Mouse (Mus musculus): ENCODE measurements at regions not wholly inside any gene's neighbourhood (a gene's known extent, or its start where the extent isn't known, plus 50 kb on each side); places are given as distances from the start of the nearest gene placed in this dataset.
A peak's percentile ranks its signal among the peaks of the same experiment; 100 is the strongest.

GRCm38 (mm10) chr15:63611161-63611560, 233.8 kb downstream of the Gsdmc2 start:
- 91% methylated on average over 3 of the region's 3 CpGs for WGBS
- Histone ChIP-seq H3K4me3 (replicated peaks) (no peak overlapping the region), H3K9ac (no peak overlapping the region), H3K9me3 (no peaks in the 10 kb centered on the region), H3K4me2 (no peak overlapping the region), H3K4me1 (no peaks in the 10 kb centered on the region), H3K27me3 (replicated peaks) (no peaks in the 10 kb centered on the region), H3K36me3 (no peaks in the 10 kb centered on the region), H3K27ac (no peak overlapping the region)
- ATAC-seq (ENCODE audit: insufficient read depth, low FRiP score, low read depth), result no peak

DNA sequence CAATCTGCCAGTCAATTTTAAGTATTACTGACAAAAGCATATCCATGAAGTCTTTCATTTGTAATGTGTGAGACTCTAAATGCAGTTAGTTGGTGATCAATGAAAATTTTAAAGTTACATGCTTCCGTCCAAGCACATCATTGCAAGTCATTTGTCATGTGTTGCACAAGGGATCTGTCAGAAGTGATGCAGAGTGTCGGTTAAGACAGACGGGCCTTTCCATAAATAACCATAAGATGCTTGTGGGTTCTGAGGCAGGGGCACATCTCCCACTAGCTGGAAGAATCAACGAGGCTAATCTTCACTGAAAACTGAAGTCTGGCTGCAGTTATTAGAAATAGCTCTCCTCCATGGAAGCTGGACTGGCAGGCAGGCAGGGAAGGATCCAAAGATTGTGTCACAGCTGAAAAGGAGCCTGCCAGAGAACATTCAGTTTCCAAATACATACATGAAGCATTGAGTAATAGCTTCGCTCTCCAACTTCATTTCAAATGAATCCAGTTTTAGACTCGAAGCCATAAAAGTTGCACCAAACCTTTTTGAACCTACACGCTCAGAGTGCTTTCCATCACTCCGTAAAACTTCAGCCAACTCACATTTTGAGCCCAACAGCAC, 241.8 kb downstream of the Gsdmc2 start:
- no peaks in the 10 kb centered on the region for H3K4me1 ChIP-seq
- no peak overlapping the region for H3K4me2 ChIP-seq
- ATAC-seq (ENCODE audit: insufficient read depth, low FRiP score, low read depth), result no peak
- no peak overlapping the region for H3K4me3 ChIP-seq (replicated peaks)
- 76% methylated on average over 8 of the region's 8 CpGs for WGBS
- no peaks in the 10 kb centered on the region for H3K36me3 ChIP-seq
- no peak overlapping the region for H3K27ac ChIP-seq
- no peaks in the 10 kb centered on the region for H3K9me3 ChIP-seq
- no peak overlapping the region for H3K9ac ChIP-seq
- H3K27me3 ChIP-seq (replicated peaks), result no peaks in the 10 kb centered on the region

DNA sequence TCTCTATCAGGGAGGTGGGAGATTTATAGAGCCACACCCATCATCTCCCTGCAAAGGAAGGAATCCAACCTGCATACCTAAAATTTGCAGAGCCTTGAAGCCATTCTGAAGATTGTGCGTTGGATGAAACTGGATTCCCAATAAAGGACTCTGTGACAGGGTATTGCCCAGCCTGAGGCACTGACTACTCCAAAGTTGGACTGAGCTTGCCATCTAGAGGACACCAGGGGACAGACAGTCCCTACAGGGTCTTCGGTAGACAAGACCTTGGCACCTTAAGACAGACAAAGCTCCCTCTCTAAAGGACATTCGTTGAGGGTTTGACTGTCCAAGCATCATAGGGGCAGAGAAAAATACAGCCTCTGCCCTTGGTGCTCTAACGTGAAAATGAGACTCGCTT, 243.4 kb downstream of the Gsdmc2 start:
- no peaks in the 10 kb centered on the region for H3K27me3 ChIP-seq (replicated peaks)
- no peak overlapping the region for H3K9ac ChIP-seq
- no peak overlapping the region for H3K4me3 ChIP-seq (replicated peaks)
- no peak for ATAC-seq (ENCODE audit: insufficient read depth, low FRiP score, low read depth)
- 50% methylated on average over 5 of the region's 5 CpGs for WGBS
- H3K9me3 ChIP-seq, result no peaks in the 10 kb centered on the region
- H3K4me1 ChIP-seq, result no peaks in the 10 kb centered on the region
- H3K4me2 ChIP-seq, result no peak overlapping the region
- H3K36me3 ChIP-seq, result no peaks in the 10 kb centered on the region
- no peak overlapping the region for H3K27ac ChIP-seq

- no peaks in the 10 kb centered on the region for H3K4me1 ChIP-seq
These were observed 252.1 kb downstream of the Gsdmc2 start for GRCm38 (mm10) chr15:63592758-63593463.

GRCm38 (mm10) chr15:63559293-63559692, 285.7 kb downstream of the Gsdmc2 start:
- Histone ChIP-seq H3K4me2 (no peak overlapping the region), H3K4me3 (replicated peaks) (no peak overlapping the region), H3K9ac (no peak overlapping the region), H3K36me3 (no peaks in the 10 kb centered on the region), H3K9me3 (no peaks in the 10 kb centered on the region), H3K27me3 (replicated peaks) (no peaks in the 10 kb centered on the region), H3K27ac (no peak overlapping the region), H3K4me1 (no peaks in the 10 kb centered on the region)
- ATAC-seq (ENCODE audit: insufficient read depth, low FRiP score, low read depth), result no peak
- WGBS, result 80% methylated on average over 2 of the region's 2 CpGs

More at GRCm38 (mm10) chr15:63592758-63593463, 252.1 kb downstream of the Gsdmc2 start:
- Histone ChIP-seq H3K4me3 (replicated peaks) (no peak overlapping the region), H3K9ac (no peak overlapping the region), H3K36me3 (no peaks in the 10 kb centered on the region), H3K9me3 (no peaks in the 10 kb centered on the region), H3K4me2 (no peak overlapping the region), H3K27ac (no peak overlapping the region), H3K27me3 (replicated peaks) (no peaks in the 10 kb centered on the region)
- 91% methylated on average over 5 of the region's 5 CpGs for WGBS
- no peak for ATAC-seq (ENCODE audit: insufficient read depth, low FRiP score, low read depth)

DNA sequence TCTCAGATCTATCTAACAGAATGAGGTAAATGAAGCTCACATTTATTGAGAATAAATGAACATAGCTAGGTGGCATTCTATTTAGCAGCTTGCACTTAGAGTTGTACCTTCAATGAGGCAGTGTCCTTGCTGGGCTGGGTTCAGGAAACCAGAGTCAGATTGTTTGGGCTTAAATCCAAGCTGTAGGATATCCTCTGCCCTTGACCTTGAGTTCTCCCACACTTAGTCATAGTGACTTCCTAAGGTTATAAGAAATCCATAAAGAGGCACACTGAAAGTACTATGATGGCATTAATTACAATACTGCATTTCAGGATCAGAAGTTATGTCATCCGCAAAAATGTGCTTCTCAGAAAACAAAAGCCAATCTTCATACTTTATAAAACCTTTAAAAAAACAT, 286.3 kb downstream of the Gsdmc2 start:
- no peak overlapping the region for H3K9ac ChIP-seq

GRCm38 (mm10) chr15:63557816-63558215, 287.2 kb downstream of the Gsdmc2 start:
- Histone ChIP-seq H3K4me3 (replicated peaks) (no peak overlapping the region), H3K9ac (no peak overlapping the region), H3K36me3 (no peaks in the 10 kb centered on the region), H3K4me2 (no peak overlapping the region), H3K9me3 (no peaks in the 10 kb centered on the region), H3K4me1 (no peaks in the 10 kb centered on the region), H3K27me3 (replicated peaks) (no peaks in the 10 kb centered on the region), H3K27ac (no peak overlapping the region)
- ATAC-seq (ENCODE audit: insufficient read depth, low FRiP score, low read depth), result no peak
- 69% methylated on average over 3 of the region's 3 CpGs for WGBS

More for the DNA sequence above, 286.3 kb downstream of the Gsdmc2 start:
- Histone ChIP-seq H3K4me1 (no peaks in the 10 kb centered on the region), H3K4me2 (no peak overlapping the region), H3K9me3 (no peaks in the 10 kb centered on the region), H3K36me3 (no peaks in the 10 kb centered on the region), H3K27ac (no peak overlapping the region), H3K27me3 (replicated peaks) (no peaks in the 10 kb centered on the region), H3K4me3 (replicated peaks) (no peak overlapping the region)
- ATAC-seq (ENCODE audit: insufficient read depth, low FRiP score, low read depth), result no peak
- WGBS, result 78% methylated on average over 1 of the region's 1 CpGs

DNA sequence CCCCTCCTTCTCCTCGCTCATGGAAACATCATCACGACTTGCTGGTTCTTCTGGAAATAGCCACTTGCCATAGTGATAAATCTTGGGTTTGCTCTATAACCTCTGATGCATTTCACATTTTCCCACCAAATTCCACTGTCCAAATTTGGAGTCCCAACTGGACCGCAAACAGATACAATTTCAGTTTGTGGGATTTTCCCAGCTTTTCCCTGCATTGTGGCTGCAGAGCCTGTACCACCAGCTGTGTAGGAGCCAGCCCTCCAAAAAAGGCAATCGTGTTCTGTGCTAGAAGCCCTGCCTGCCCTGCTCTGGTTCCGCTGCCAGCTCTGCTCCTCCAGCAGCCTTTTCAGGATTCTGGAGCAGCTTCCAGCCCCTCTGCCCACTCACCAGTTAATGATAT, 291.4 kb downstream of the Gsdmc2 start:
- H3K4me2 ChIP-seq, result no peak overlapping the region
- H3K4me1 ChIP-seq, result no peaks in the 10 kb centered on the region
- H3K27ac ChIP-seq, result peak overlapping the region; percentile 21; the same call in 1 of the 2 replicates
- H3K27me3 ChIP-seq (replicated peaks), result no peaks in the 10 kb centered on the region
- H3K36me3 ChIP-seq, result no peaks in the 10 kb centered on the region
- H3K9ac ChIP-seq, result no peak overlapping the region
- 58% methylated on average over 5 of the region's 5 CpGs for WGBS
- H3K9me3 ChIP-seq, result no peaks in the 10 kb centered on the region
- no peak for ATAC-seq (ENCODE audit: insufficient read depth, low FRiP score, low read depth)
- H3K4me3 ChIP-seq (replicated peaks), result no peak overlapping the region

DNA sequence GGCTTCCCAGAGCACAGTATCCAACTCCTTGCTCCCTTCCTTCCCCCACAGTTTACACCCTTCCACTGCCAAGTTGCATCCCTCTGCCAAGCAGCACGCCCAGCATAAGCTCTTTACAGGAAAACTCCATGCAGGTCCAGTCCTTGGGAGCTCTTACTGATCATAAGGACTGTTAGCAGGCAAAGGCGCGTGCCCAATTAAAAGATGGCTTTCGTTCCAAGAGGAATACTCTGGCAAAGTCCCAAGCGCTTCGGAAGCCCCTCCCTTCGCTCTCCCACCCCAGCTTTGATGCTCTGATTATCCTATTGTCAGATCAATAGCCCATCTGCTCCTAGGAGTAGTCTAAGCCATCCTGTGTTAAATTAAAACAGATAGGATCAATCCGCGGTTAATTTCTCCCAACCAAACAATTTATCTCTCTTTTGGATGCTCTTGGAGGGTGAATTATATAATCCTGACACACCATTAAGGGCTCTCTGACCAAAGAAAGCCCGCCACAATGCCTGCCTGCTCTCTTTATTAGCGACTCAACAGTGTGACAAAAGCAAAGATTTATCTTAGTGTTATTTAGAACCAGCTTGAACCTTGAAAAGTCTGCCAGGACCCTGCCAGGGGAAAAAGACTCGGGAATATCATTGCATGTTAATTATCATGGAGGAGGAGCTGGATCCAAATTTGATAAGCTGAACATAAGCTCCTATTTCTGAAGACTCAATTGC, 312.5 kb downstream of the Gsdmc2 start:
- Histone ChIP-seq H3K36me3 (no peaks in the 10 kb centered on the region), H3K9me3 (no peaks in the 10 kb centered on the region), H3K4me1 (no peaks in the 10 kb centered on the region), H3K27me3 (replicated peaks) (no peaks in the 10 kb centered on the region), H3K27ac (no peak overlapping the region), H3K9ac (no peak overlapping the region), H3K4me3 (replicated peaks) (no peak overlapping the region), H3K4me2 (no peak overlapping the region)
- no peak for ATAC-seq (ENCODE audit: insufficient read depth, low FRiP score, low read depth)
- WGBS, result 64% methylated on average over 12 of the region's 12 CpGs

GRCm38 (mm10) chr15:63527318-63527717, 317.7 kb downstream of the Gsdmc2 start:
- H3K27me3 ChIP-seq (replicated peaks), result no peaks in the 10 kb centered on the region
- no peaks in the 10 kb centered on the region for H3K4me1 ChIP-seq
- no peak overlapping the region for H3K27ac ChIP-seq
- H3K9me3 ChIP-seq, result no peaks in the 10 kb centered on the region
- no peak overlapping the region for H3K9ac ChIP-seq
- H3K36me3 ChIP-seq, result no peaks in the 10 kb centered on the region
- WGBS, result 78% methylated on average over 2 of the region's 2 CpGs
- H3K4me2 ChIP-seq, result no peak overlapping the region
- no peak overlapping the region for H3K4me3 ChIP-seq (replicated peaks)
- ATAC-seq (ENCODE audit: insufficient read depth, low FRiP score, low read depth), result no peak

GRCm38 (mm10) chr15:63526820-63527219, 318.2 kb downstream of the Gsdmc2 start:
- no peak for ATAC-seq (ENCODE audit: insufficient read depth, low FRiP score, low read depth)
- WGBS, result 72% methylated on average over 2 of the region's 2 CpGs
- Histone ChIP-seq H3K9ac (no peak overlapping the region), H3K27ac (no peak overlapping the region), H3K27me3 (replicated peaks) (no peaks in the 10 kb centered on the region), H3K9me3 (no peaks in the 10 kb centered on the region), H3K4me2 (no peak overlapping the region), H3K36me3 (no peaks in the 10 kb centered on the region), H3K4me3 (replicated peaks) (no peak overlapping the region), H3K4me1 (no peaks in the 10 kb centered on the region)

- Histone ChIP-seq H3K36me3 (no peaks in the 10 kb centered on the region), H3K4me3 (replicated peaks) (no peak overlapping the region), H3K4me1 (no peaks in the 10 kb centered on the region), H3K27ac (no peak overlapping the region), H3K9me3 (no peaks in the 10 kb centered on the region), H3K4me2 (no peak overlapping the region), H3K9ac (no peak overlapping the region), H3K27me3 (replicated peaks) (no peaks in the 10 kb centered on the region)
- ATAC-seq (ENCODE audit: insufficient read depth, low FRiP score, low read depth), result no peak
- 46% methylated on average over 3 of the region's 3 CpGs for WGBS
These were observed 327.7 kb downstream of the Gsdmc2 start for GRCm38 (mm10) chr15:63517301-63517700.
